Mouse (Mus musculus): Measurements from ENCODE around the gene H2-Q1. TPM values are rescaled to one million over a fixed set of nuclear protein-coding genes. Genes with fewer than 3 reads are reported as not detected.
"Not testable (repeated sequence)": the region's sequence is repeated elsewhere in the genome, so short reads cannot be mapped to it uniquely, and the experiment has no call there.

The H2-Q1 gene
- total RNA-seq, 1 experiment from 2014 or later = 0.05 TPM

- ATAC-seq (replicated peaks; ENCODE audit: low read depth, poor library complexity, severe bottlenecking) = not testable (repeated sequence)
Observed at GRCm38 (mm10) chr17:35331546-35331945, 11.3 kb downstream of the H2-Q1 start.

GRCm38 (mm10) chr17:35342071-35342671, 22.0 kb downstream of the H2-Q1 start, which contains the start of gene H2-Q2:
Gene H2-Q2, plus strand, starts transcription at chr17:35342242.
- peak; percentile 42; the same call in 1 of the 2 replicates for ATAC-seq (replicated peaks; ENCODE audit: low read depth, poor library complexity, severe bottlenecking)

- peak; percentile 18; the same call in 1 of the 2 replicates for ATAC-seq (replicated peaks; ENCODE audit: low read depth, poor library complexity, severe bottlenecking)
Observed at GRCm38 (mm10) chr17:35342711-35343476, 22.7 kb downstream of the H2-Q1 start.

- not testable (repeated sequence) for ATAC-seq (replicated peaks; ENCODE audit: low read depth, poor library complexity, severe bottlenecking)
Observed at GRCm38 (mm10) chr17:35347659-35348058, 27.5 kb downstream of the H2-Q1 start.

GRCm38 (mm10) chr17:35353275-35353674, 33.1 kb downstream of the H2-Q1 start:
- ATAC-seq (replicated peaks; ENCODE audit: low read depth, poor library complexity, severe bottlenecking) = not testable (repeated sequence)

GRCm38 (mm10) chr17:35354071-35354470, 33.9 kb downstream of the H2-Q1 start:
- ATAC-seq (replicated peaks; ENCODE audit: low read depth, poor library complexity, severe bottlenecking) = no peak

- no peak for ATAC-seq (replicated peaks; ENCODE audit: low read depth, poor library complexity, severe bottlenecking)
Observed at GRCm38 (mm10) chr17:35357086-35357485, 36.9 kb downstream of the H2-Q1 start.

- no peak for ATAC-seq (replicated peaks; ENCODE audit: low read depth, poor library complexity, severe bottlenecking)
Observed at GRCm38 (mm10) chr17:35358763-35359469, 38.7 kb downstream of the H2-Q1 start.

GRCm38 (mm10) chr17:35359470-35359862, 39.3 kb downstream of the H2-Q1 start:
- no peak for ATAC-seq (replicated peaks; ENCODE audit: low read depth, poor library complexity, severe bottlenecking)

Other genes with a start within 250 kb of the H2-Q1 start
- not detected in 2 replicates for gene Ly6g6e, start 243.5 kb upstream of the H2-Q1 start, total RNA-seq (2017)
- gene Ly6g6d, start 242.3 kb upstream of the H2-Q1 start, total RNA-seq (2017) = not detected in 2 replicates
- gene Ly6g6f, start 234.8 kb upstream of the H2-Q1 start, total RNA-seq (2017) = not detected in 2 replicates
- 33.1 and 38.8 TPM in 2 replicates for gene Abhd16a, start 231.1 kb upstream of the H2-Q1 start, total RNA-seq (2017)
- not detected in 2 replicates for gene Ly6g5c, start 212.1 kb upstream of the H2-Q1 start, total RNA-seq (2017)
- gene Ly6g5b, start 205.0 kb upstream of the H2-Q1 start, total RNA-seq (2017) = not detected in 2 replicates
- 39.5 and 50.1 TPM in 2 replicates for gene Gpank1, start 198.9 kb upstream of the H2-Q1 start, total RNA-seq (2017)
- 286 and 306 TPM in 2 replicates for gene Csnk2b, start 198.4 kb upstream of the H2-Q1 start, total RNA-seq (2017)
- gene D17H6S53E, start 194.0 kb upstream of the H2-Q1 start, total RNA-seq (2017) = 6.3 and 8.2 TPM in 2 replicates
- not detected in 2 replicates for gene Apom, start 188.4 kb upstream of the H2-Q1 start, total RNA-seq (2017)
- 58.8 and 103 TPM in 2 replicates for gene Bag6, start 185.2 kb upstream of the H2-Q1 start, total RNA-seq (2017)
- gene Prrc2a, start 155.5 kb upstream of the H2-Q1 start, total RNA-seq (2017) = 74.7 and 110 TPM in 2 replicates
- gene Aif1, start 144.3 kb upstream of the H2-Q1 start, total RNA-seq (2017) = 4.7 and 5.4 TPM in 2 replicates
- 44.3 and 51.6 TPM in 2 replicates for gene Lst1, start 132.0 kb upstream of the H2-Q1 start, total RNA-seq (2017)
- gene Ltb, start 126.0 kb upstream of the H2-Q1 start, total RNA-seq (2017) = 1.1 and 1.8 TPM in 2 replicates
- gene Tnf, start 118.4 kb upstream of the H2-Q1 start, total RNA-seq (2017) = 9.4 and 11.3 TPM in 2 replicates
- gene Lta, start 115.1 kb upstream of the H2-Q1 start, total RNA-seq (2017) = not detected in 2 replicates
- gene Gm16181, start 99.6 kb upstream of the H2-Q1 start, total RNA-seq (2017) = not detected in 2 replicates
- 1.6 and 1.8 TPM in 2 replicates for gene Atp6v1g2, start 86.7 kb upstream of the H2-Q1 start, total RNA-seq (2017)
- gene Nfkbil1, start 84.6 kb upstream of the H2-Q1 start, total RNA-seq (2017) = 5.2 and 7.0 TPM in 2 replicates
- gene Ddx39b, start 78.7 kb upstream of the H2-Q1 start, total RNA-seq (2017) = 199 and 218 TPM in 2 replicates
- 427 and 466 TPM in 2 replicates for gene H2-D1, start 57.7 kb upstream of the H2-Q1 start, total RNA-seq (2017)
- gene H2-Q2, start 21.8 kb downstream of the H2-Q1 start, total RNA-seq (2017) = not detected in 2 replicates
- gene H2-Q4, start 59.2 kb downstream of the H2-Q1 start, total RNA-seq (2017) = 53.3 and 55.3 TPM in 2 replicates
- gene H2-Q6, start 104.4 kb downstream of the H2-Q1 start, total RNA-seq (2017) = 78.6 and 82.7 TPM in 2 replicates
- 68.1 and 79.8 TPM in 2 replicates for gene H2-Q7, start 118.8 kb downstream of the H2-Q1 start, total RNA-seq (2017)
- gene H2-Q10, start 149.7 kb downstream of the H2-Q1 start, total RNA-seq (2017) = 0.37 TPM in 1 of 2 replicates, not detected in the other
- not detected in 2 replicates for gene Pou5f1, start 185.6 kb downstream of the H2-Q1 start, total RNA-seq (2017)
- 10.5 and 10.9 TPM in 2 replicates for gene Tcf19, start 196.4 kb downstream of the H2-Q1 start, total RNA-seq (2017)
- 9.5 and 11.2 TPM in 2 replicates for gene Cchcr1, start 196.7 kb downstream of the H2-Q1 start, total RNA-seq (2017)
- not detected in 2 replicates for gene Psors1c2, start 212.8 kb downstream of the H2-Q1 start, total RNA-seq (2017)
- not detected in 2 replicates for gene Cdsn, start 231.7 kb downstream of the H2-Q1 start, total RNA-seq (2017)
- gene 2300002M23Rik, start 247.0 kb downstream of the H2-Q1 start, total RNA-seq (2017) = not detected in 2 replicates